8 mouse cellular contexts compared by ENCODE assay signal in genomic region chr17:30574783-30575075, GRCm38 (mm10). TPM values are rescaled to one million over a fixed set of nuclear protein-coding genes. Genes with fewer than 3 reads are reported as not detected.
DNase-seq lines count a peak whose midpoint lies in the region; ATAC-seq and TF ChIP-seq lines count a peak whose summit lies in the region.

No protein-coding gene starts in this region.

- H3K4me3 ChIP-seq in kidney, postnatal 0 days (replicated peaks; ENCODE audit: low read depth, low read length) = no peak overlapping the region
- peak overlapping the region; percentile 79 for H3K4me3 ChIP-seq in embryonic facial prominence, embryonic 10.5 days
- H3K4me3 ChIP-seq in limb, embryonic 12.5 days (replicated peaks) = no peak overlapping the region; the same call in 1 of the 2 replicates
- H3K4me3 ChIP-seq in neural tube, embryonic 13.5 days = peak overlapping the region; percentile 65

- WGBS in kidney, postnatal 0 days = 63% methylated on average over 8 of the region's 8 CpGs
- 84% methylated on average over 8 of the region's 8 CpGs for WGBS in embryonic facial prominence, embryonic 10.5 days
- WGBS in limb, embryonic 12.5 days = 74% methylated on average over 8 of the region's 8 CpGs
- 78% methylated on average over 8 of the region's 8 CpGs for WGBS in neural tube, embryonic 13.5 days

- H3K9ac ChIP-seq in kidney, postnatal 0 days (ENCODE audit: low read depth, low read length) = no peak overlapping the region
- no peak overlapping the region for H3K9ac ChIP-seq in limb, embryonic 12.5 days (replicated peaks)
- H3K9ac ChIP-seq in neural tube, embryonic 13.5 days = 0 out of 2 replicates have a peak overlapping the region, but pooled peaks have one; percentile 4

- TF ChIP-seq CTCF in kidney, postnatal 0 days (IDR thresholded peaks at IDR 0.05; ENCODE audit: low read depth) = no peak

- no peaks in the 10 kb centered on the region for H3K36me3 ChIP-seq in kidney, postnatal 0 days (ENCODE audit: insufficient read depth, low read length)
- H3K36me3 ChIP-seq in embryonic facial prominence, embryonic 10.5 days (replicated peaks) = no peaks in the 10 kb centered on the region
- H3K36me3 ChIP-seq in limb, embryonic 12.5 days = no peaks in the 10 kb centered on the region
- no peaks in the 10 kb centered on the region for H3K36me3 ChIP-seq in neural tube, embryonic 13.5 days

- H3K4me2 ChIP-seq in kidney, postnatal 0 days (ENCODE audit: low read length) = peak overlapping the region; percentile 90
- H3K4me2 ChIP-seq in limb, embryonic 12.5 days = peak overlapping the region; percentile 65
- peak overlapping the region; percentile 87 for H3K4me2 ChIP-seq in neural tube, embryonic 13.5 days

- no peak for ATAC-seq in kidney, postnatal 0 days (replicated peaks; ENCODE audit: low FRiP score, low read depth)
- no peak for ATAC-seq in limb, embryonic 12.5 days (ENCODE audit: insufficient number of reproducible peaks, insufficient read depth, low FRiP score, low TSS enrichment, low read depth)
- no peak for ATAC-seq in neural tube, embryonic 13.5 days (ENCODE audit: low read depth)
- no peak for ATAC-seq in cerebellum, adult (ENCODE audit: insufficient number of reproducible peaks, low FRiP score, low TSS enrichment)

- H3K9me3 ChIP-seq in kidney, postnatal 0 days (replicated peaks; ENCODE audit: low read length) = no peaks in the 10 kb centered on the region
- no peaks in the 10 kb centered on the region for H3K9me3 ChIP-seq in embryonic facial prominence, embryonic 10.5 days
- H3K9me3 ChIP-seq in limb, embryonic 12.5 days = no peaks in the 10 kb centered on the region
- H3K9me3 ChIP-seq in neural tube, embryonic 13.5 days = no peaks in the 10 kb centered on the region

- DNase-seq in kidney, postnatal 0 days (ENCODE audit: low spot score) = no peak
- DNase-seq in kidney, adult 8-10 months = no peak
- DNase-seq in embryonic facial prominence, embryonic 10.5 days (ENCODE audit: low spot score) = no peak
- DNase-seq in gastrocnemius, adult 18-20 months (ENCODE audit: low spot score) = no peak
- no peak for DNase-seq in left cerebral cortex, adult 8-10 months (ENCODE audit: low spot score in 2 of 2)

- H3K27me3 ChIP-seq in kidney, postnatal 0 days (ENCODE audit: insufficient read depth, low read length) = no peaks in the 10 kb centered on the region
- H3K27me3 ChIP-seq in embryonic facial prominence, embryonic 10.5 days (replicated peaks; ENCODE audit: low read depth, poor library complexity, severe bottlenecking) = no peaks in the 10 kb centered on the region
- no peaks in the 10 kb centered on the region for H3K27me3 ChIP-seq in limb, embryonic 12.5 days
- H3K27me3 ChIP-seq in neural tube, embryonic 13.5 days = no peaks in the 10 kb centered on the region

- H3K27ac ChIP-seq in kidney, postnatal 0 days = no peak overlapping the region
- H3K27ac ChIP-seq in embryonic facial prominence, embryonic 10.5 days (replicated peaks) = no peak overlapping the region
- no peak overlapping the region for H3K27ac ChIP-seq in limb, embryonic 12.5 days
- H3K27ac ChIP-seq in neural tube, embryonic 13.5 days (replicated peaks) = no peak overlapping the region

- H3K4me1 ChIP-seq in kidney, postnatal 0 days (replicated peaks; ENCODE audit: insufficient read depth, low read length) = peaks cover 30% of the 10 kb centered on the region
- peaks cover 33% of the 10 kb centered on the region for H3K4me1 ChIP-seq in embryonic facial prominence, embryonic 10.5 days
- peaks cover 18% of the 10 kb centered on the region for H3K4me1 ChIP-seq in limb, embryonic 12.5 days (replicated peaks)
- H3K4me1 ChIP-seq in neural tube, embryonic 13.5 days (replicated peaks) = peaks cover 32% of the 10 kb centered on the region

RNA-seq across cellular contexts. Expression of gene Btbd9, which starts 1.6 kb away (rescaled TPM):
- polyA plus RNA-seq in kidney, postnatal 0 days (2015; fragmentation: Nextera tagmentation; extraction: Ambion mirVana) = 41.1 and 51.4 TPM in 2 replicates
- polyA plus RNA-seq in embryonic facial prominence, embryonic 10.5 days (2016; fragmentation: Nextera tagmentation; extraction: Ambion mirVana) = 57.2 and 58.1 TPM in 2 replicates
- polyA plus RNA-seq in limb, embryonic 12.5 days (2016; fragmentation: Nextera tagmentation; extraction: Ambion mirVana) = 65.4 and 70.6 TPM in 2 replicates
- 122 and 126 TPM in 2 replicates for polyA plus RNA-seq in neural tube, embryonic 13.5 days (2015; fragmentation: Nextera tagmentation; extraction: Ambion mirVana)
- 10 to 100 TPM; 11.5 to 15.2 TPM for total RNA-seq in gastrocnemius, adult 18-20 months (2021)
- total RNA-seq in left cerebral cortex, adult 8-10 months (2022) = 100 to 1,000 TPM in 1 of 4 experiments, 10 to 100 TPM in 3; 85.1 to 103 (median 92.1) TPM

RNA-seq across cellular contexts. Expression of gene Dnah8, which starts 49.4 kb away (rescaled TPM):
- 0.43 TPM in 2 replicates for polyA plus RNA-seq in kidney, postnatal 0 days (2015; fragmentation: Nextera tagmentation; extraction: Ambion mirVana)
- polyA plus RNA-seq in embryonic facial prominence, embryonic 10.5 days (2016; fragmentation: Nextera tagmentation; extraction: Ambion mirVana) = 0.87 and 0.88 TPM in 2 replicates
- polyA plus RNA-seq in limb, embryonic 12.5 days (2016; fragmentation: Nextera tagmentation; extraction: Ambion mirVana) = 0.86 and 1.6 TPM in 2 replicates
- 1.2 and 1.5 TPM in 2 replicates for polyA plus RNA-seq in neural tube, embryonic 13.5 days (2015; fragmentation: Nextera tagmentation; extraction: Ambion mirVana)
- under 1 TPM; 0.02 to 0.19 TPM for total RNA-seq in gastrocnemius, adult 18-20 months (2021)
- total RNA-seq in left cerebral cortex, adult 8-10 months (2022) = 1 to 10 TPM in 3 of 4 experiments, under 1 TPM in 1; 0.91 to 1.9 (median 1.7) TPM

RNA-seq across cellular contexts. Expression of gene Glo1, which starts 51.9 kb away (rescaled TPM):
- 247 and 249 TPM in 2 replicates for polyA plus RNA-seq in kidney, postnatal 0 days (2015; fragmentation: Nextera tagmentation; extraction: Ambion mirVana)
- 210 and 216 TPM in 2 replicates for polyA plus RNA-seq in embryonic facial prominence, embryonic 10.5 days (2016; fragmentation: Nextera tagmentation; extraction: Ambion mirVana)
- 233 TPM in 2 replicates for polyA plus RNA-seq in limb, embryonic 12.5 days (2016; fragmentation: Nextera tagmentation; extraction: Ambion mirVana)
- polyA plus RNA-seq in neural tube, embryonic 13.5 days (2015; fragmentation: Nextera tagmentation; extraction: Ambion mirVana) = 157 and 160 TPM in 2 replicates
- 100 to 1,000 TPM; 161 to 164 TPM for total RNA-seq in gastrocnemius, adult 18-20 months (2021)
- total RNA-seq in left cerebral cortex, adult 8-10 months (2022) = 100 to 1,000 TPM; 157 to 162 (median 161) TPM

Comparison
In these comparisons a context has a peak if more than half of its experiments do, and no peak if none do; other contexts are left out.
1. H3K4me3 ChIP-seq: peak in embryonic facial prominence, embryonic 10.5 days (single experiment) and neural tube, embryonic 13.5 days (single experiment); none in kidney, postnatal 0 days (single experiment) and limb, embryonic 12.5 days (single experiment).
2. Peak in every context shown above with its lines, with median percentiles within 50 percentile points of each other: H3K4me2 ChIP-seq.